Mouse (Mus musculus) midbrain, postnatal 0 days (tissue): ENCODE measurements around the gene Ambn. TPM values are rescaled to one million over a fixed set of nuclear protein-coding genes. Genes with fewer than 3 reads are reported as not detected.
"Not testable (repeated sequence)": the region's sequence is repeated elsewhere in the genome, so short reads cannot be mapped to it uniquely, and the experiment has no call there.

Source experiments
- ATAC-seq: fragments of 200-750 bp; cut with Nextera tagmentation; 2 replicates; pipeline ENCODE4 v1.8.0; 2017; ENCODE audit warnings: moderate number of reproducible peaks, mild to moderate bottlenecking, moderate TSS enrichment, moderate library complexity; ENCODE audit not compliant: low FRiP score
- DNase-seq: peaks from one replicate; pipeline ENCODE4 v3.0.0-alpha.2; 2015; ENCODE audit warnings: low spot score
- H3K27ac ChIP-seq: fragments of 300-500 bp; sonication (generic); 2 replicates; pipeline ENCODE4 v1.5.1; 2014; ENCODE audit warnings: low read depth, mild to moderate bottlenecking, low read length, mixed read lengths
- H3K27me3 ChIP-seq: fragments of 300-500 bp; sonication (generic); 2 replicates; pipeline ENCODE4 v1.6.1; 2014; ENCODE audit warnings: low read length, control low read depth, mixed read lengths; ENCODE audit not compliant: insufficient read depth
- H3K36me3 ChIP-seq: fragments of 300-500 bp; sonication (generic); 2 replicates; pipeline ENCODE4 v1.6.1; 2014; ENCODE audit warnings: low read length, control low read depth, mixed read lengths; ENCODE audit not compliant: insufficient read depth
- H3K4me1 ChIP-seq: fragments of 300-500 bp; sonication (generic); 2 replicates; pipeline ENCODE4 v1.6.1; 2014; ENCODE audit warnings: mild to moderate bottlenecking, control low read depth, antibody characterized with exemption, low read length, mixed read lengths; ENCODE audit not compliant: insufficient read depth
- H3K4me2 ChIP-seq: fragments of 300-500 bp; sonication (generic); 2 replicates; pipeline ENCODE4 v1.6.1; 2014; ENCODE audit warnings: low read depth, mild to moderate bottlenecking, low read length, mixed read lengths; ENCODE audit not compliant: poor library complexity, severe bottlenecking
- H3K4me3 ChIP-seq: fragments of 300-500 bp; sonication (generic); 2 replicates; pipeline ENCODE4 v1.5.1; 2014; ENCODE audit warnings: low read depth, mild to moderate bottlenecking, low read length, moderate library complexity
- H3K9ac ChIP-seq: fragments of 300-500 bp; sonication (generic); replicated peaks from 2 replicates; pipeline ENCODE4 v1.6.1; 2014; ENCODE audit warnings: mild to moderate bottlenecking, low read length, moderate library complexity, mixed read lengths; ENCODE audit not compliant: poor library complexity, severe bottlenecking
- H3K9me3 ChIP-seq: fragments of 300-500 bp; sonication (generic); 2 replicates; pipeline ENCODE4 v1.6.1; 2016; ENCODE audit warnings: low read length, control low read depth
- CTCF ChIP-seq: IDR thresholded peaks from 2 replicates; pipeline ENCODE4 v1.5.1; 2016; ENCODE audit warnings: antibody characterized with exemption, mild to moderate bottlenecking
- WGBS: fragments of 180-500 bp; shearing (Covaris S2); extraction: QIAGEN DNeasy Blood & Tissue Kit; methylation state at CpG from one replicate; pipeline ENCODE4 v1.1.7; 2014; 5-methylcytosine and 5-hydroxymethylcytosine counted together
- polyA plus RNA-seq: library from polyadenylated mRNA; unstranded; fragments of >200 nt; fragmentation: Nextera tagmentation; extraction: Ambion mirVana; gene quantifications from 2 replicates; pipeline ENCODE4 v1.2.1, GENCODE M21; 2015
- total RNA-seq: library from RNA; depleted of rRNA; stranded (reverse); fragments of >200 nt; gene quantifications from 2 replicates; pipeline ENCODE4 v1.2.3, GENCODE M21; 2014; rRNA removed

Gene Ambn
- total RNA-seq: not detected in 2 replicates
- 0.17 TPM in 1 of 2 replicates, not detected in the other for polyA plus RNA-seq

DNA sequence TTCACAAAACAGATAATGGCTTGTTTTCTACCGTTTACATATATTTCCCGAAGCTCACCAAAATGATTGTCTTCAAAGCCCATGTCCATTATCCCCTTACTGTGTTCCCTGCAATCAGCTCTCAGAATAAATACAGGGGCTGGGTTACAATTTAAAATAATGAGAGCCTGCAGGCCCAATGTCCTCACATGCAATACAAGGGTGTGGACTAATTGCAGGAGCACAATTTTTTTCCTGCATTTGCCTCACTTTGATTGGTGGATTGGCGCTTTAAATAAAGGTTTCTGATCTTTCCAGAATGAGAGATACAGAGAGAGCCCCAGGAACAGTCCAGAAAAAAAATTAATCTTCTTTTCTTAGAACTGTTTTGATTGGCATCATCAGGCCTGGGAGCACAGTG is at the start of gene Ambn:
Gene Ambn (plus strand): TSS at position 301 of the 400 bp plus-strand sequence.
- no peak within 1 kb of the TSS for H3K4me2 ChIP-seq
- H3K4me1 ChIP-seq: no peaks in the 10 kb centered on the region
- H3K9ac ChIP-seq: no peak within 1 kb of the TSS
- H3K27ac ChIP-seq: no peak within 1 kb of the TSS
- WGBS: 89% methylated on average over 3 of the region's 3 CpGs
- no peak for TF ChIP-seq CTCF
- ATAC-seq (no peak), DNase-seq (no peak)
- no peaks in the 10 kb centered on the region for H3K9me3 ChIP-seq
- no peaks in the 10 kb centered on the region for H3K27me3 ChIP-seq
- no peaks in the 10 kb centered on the region for H3K36me3 ChIP-seq
- H3K4me3 ChIP-seq: no peak within 1 kb of the TSS

DNA sequence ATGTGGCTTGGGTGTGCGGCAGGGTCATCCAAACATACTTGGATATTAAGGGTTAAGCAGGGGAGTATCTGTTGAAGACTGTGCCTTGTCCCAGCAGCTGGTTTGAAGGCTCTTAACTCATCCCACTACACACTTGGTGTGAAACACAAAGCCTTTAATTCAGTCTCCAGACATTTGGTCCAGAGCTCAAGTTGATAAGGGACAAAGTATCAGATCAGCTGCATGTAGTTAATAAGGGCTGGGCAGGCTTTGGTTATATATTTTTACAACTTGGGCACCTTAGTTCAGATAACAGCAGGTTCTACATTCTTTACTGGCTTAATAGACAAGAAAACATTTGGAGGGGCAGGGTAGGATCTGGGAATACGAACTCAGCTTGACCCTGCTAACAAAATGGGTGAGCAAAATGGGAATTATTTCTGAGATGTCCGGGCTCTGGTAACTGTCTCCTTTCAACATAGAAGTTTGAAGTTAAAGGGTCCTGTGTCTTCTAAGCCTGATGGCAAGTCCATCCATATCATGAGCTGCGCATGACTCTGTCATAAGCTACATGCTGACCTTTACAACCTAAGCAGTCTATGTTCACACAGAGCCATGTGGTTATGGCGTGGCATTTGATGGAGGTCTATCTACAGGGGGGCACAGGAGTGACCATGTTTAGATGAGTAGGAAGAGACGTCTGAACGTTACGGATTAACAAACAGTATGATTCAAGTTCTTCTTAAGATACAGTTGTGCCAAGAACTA is 35.3 kb upstream of the Ambn start:
- no peaks in the 10 kb centered on the region for H3K9me3 ChIP-seq
- ATAC-seq: no peak
- H3K9ac ChIP-seq: no peak overlapping the region
- TF ChIP-seq CTCF: no peak
- no peak overlapping the region for H3K4me2 ChIP-seq
- H3K4me3 ChIP-seq: no peak overlapping the region
- H3K27me3 ChIP-seq: no peaks in the 10 kb centered on the region
- H3K4me1 ChIP-seq: no peaks in the 10 kb centered on the region
- DNase-seq: no peak
- H3K27ac ChIP-seq: no peak overlapping the region
- 92% methylated on average over 8 of the region's 8 CpGs for whole genome bisulfite sequencing
- H3K36me3 ChIP-seq: no peaks in the 10 kb centered on the region

DNA sequence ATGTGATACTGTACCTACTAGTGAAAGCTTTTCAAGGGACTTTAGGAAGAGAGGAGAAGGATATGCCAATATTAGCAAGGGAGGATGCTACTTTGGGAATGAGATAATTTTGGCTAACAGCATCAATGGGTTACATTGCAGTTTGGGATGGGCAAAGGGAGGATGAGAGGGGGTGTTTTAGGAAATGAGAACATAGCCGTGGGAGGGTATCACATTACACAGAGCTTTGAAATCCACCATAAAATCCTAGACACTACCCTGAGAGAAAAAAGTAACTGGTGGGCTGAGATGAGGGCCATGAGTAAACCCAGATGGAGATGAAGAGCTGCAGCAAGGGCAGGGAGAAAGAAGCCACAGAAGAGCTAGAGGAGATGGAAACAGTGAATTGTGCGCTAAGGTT is 30.9 kb upstream of the Ambn start:
- not testable (repeated sequence) for H3K4me1 ChIP-seq, H3K27me3 ChIP-seq, H3K4me3 ChIP-seq, H3K4me2 ChIP-seq, H3K9ac ChIP-seq, H3K27ac ChIP-seq, DNase-seq, H3K36me3 ChIP-seq, ATAC-seq, H3K9me3 ChIP-seq
- 72% methylated on average over 2 of the region's 2 CpGs for WGBS

- Histone ChIP-seq H3K36me3 (no peaks in the 10 kb centered on the region), H3K4me1 (no peaks in the 10 kb centered on the region), H3K27me3 (no peaks in the 10 kb centered on the region), H3K4me2 (no peak overlapping the region), H3K4me3 (no peak overlapping the region), H3K9ac (no peak overlapping the region), H3K27ac (no peak overlapping the region), H3K9me3 (no peaks in the 10 kb centered on the region)
- ATAC-seq (0 out of 2 replicates have a peak, but pooled peaks have one; percentile 23), DNase-seq (peak; percentile 27)
- 21% methylated on average over 1 of the region's 1 CpGs for WGBS
- no peak for TF ChIP-seq CTCF
Measured at GRCm38 (mm10) chr5:88426753-88427152, 29.0 kb upstream of the Ambn start.

DNA sequence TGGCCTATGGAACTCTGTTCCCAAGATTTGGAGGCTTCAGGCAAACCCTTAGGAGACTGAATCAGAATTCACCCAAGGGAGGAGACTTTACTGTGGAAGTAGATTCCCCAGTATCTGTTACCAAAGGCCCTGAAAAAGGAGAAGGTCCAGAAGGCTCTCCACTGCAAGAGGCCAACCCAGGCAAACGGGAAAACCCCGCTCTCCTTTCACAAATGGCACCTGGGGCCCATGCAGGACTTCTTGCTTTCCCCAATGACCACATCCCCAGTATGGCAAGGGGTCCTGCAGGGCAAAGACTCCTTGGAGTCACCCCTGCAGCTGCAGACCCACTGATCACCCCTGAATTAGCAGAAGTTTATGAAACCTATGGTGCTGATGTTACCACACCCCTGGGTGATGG is 11.7 kb downstream of the Ambn start:
- H3K9ac ChIP-seq: no peak overlapping the region
- DNase-seq (no peak), ATAC-seq (no peak)
- no peak for TF ChIP-seq CTCF
- H3K4me3 ChIP-seq: no peak overlapping the region
- no peak overlapping the region for H3K4me2 ChIP-seq
- H3K36me3 ChIP-seq: no peaks in the 10 kb centered on the region
- H3K4me1 ChIP-seq: no peaks in the 10 kb centered on the region
- no peaks in the 10 kb centered on the region for H3K9me3 ChIP-seq
- 85% methylated on average over 2 of the region's 2 CpGs for WGBS
- no peak overlapping the region for H3K27ac ChIP-seq
- no peaks in the 10 kb centered on the region for H3K27me3 ChIP-seq

DNA sequence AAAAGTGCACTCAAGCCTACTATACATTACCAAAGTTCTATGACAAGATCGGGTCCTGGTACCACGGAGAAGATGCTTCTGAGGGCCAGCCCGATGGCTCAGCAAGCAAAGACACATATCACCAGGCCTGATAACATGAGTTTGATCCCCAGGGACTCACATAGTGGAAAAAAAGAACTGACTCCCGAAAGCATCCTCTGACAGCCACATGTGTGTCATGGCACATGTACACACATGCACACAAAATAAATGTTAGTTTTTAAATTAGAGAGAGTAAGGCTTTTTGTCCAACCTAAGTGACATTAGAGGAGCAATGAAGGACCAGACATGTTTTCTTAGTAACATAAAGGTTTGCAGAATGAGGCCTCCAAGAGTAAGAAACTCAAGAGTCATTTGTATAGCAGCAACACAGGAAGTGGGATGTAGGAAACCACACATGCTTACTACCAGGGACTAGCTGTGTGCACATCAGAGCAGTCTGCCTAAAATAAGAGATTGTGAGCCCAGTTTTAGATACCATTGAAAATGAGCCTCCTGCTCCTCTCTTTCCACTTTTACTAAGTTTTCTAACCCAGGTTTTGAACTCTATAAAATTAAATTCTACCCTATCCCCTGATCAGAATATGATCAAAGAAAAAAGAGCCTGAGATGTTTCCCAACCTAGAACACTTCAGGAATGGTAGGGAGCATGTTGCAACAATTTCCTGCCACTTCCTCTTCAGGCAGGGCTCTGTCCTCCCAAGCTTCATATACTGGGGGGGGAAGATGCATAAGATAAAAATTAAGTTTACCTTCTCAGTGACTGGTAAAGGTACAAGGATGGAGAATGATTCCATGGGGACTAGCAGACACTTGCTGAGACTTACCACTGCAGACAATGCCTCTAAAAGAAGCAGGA is 13.3 kb downstream of the Ambn start:
- Histone ChIP-seq H3K36me3 (no peaks in the 10 kb centered on the region), H3K4me1 (no peaks in the 10 kb centered on the region), H3K27ac (no peak overlapping the region), H3K9ac (no peak overlapping the region), H3K27me3 (no peaks in the 10 kb centered on the region), H3K4me2 (no peak overlapping the region), H3K4me3 (no peak overlapping the region), H3K9me3 (no peaks in the 10 kb centered on the region)
- TF ChIP-seq CTCF: no peak
- DNase-seq (no peak), ATAC-seq (no peak)
- 91% methylated on average over 4 of the region's 4 CpGs for WGBS
